Mouse (Mus musculus) hindbrain, postnatal 0 days (tissue): ENCODE measurements around the gene Abhd15. TPM values are rescaled to one million over a fixed set of nuclear protein-coding genes. Genes with fewer than 3 reads are reported as not detected.
A peak's percentile ranks its signal among the peaks of the same experiment; 100 is the strongest.

ENCODE experiments used
- ATAC-seq: fragments of 200-750 bp; cut with Nextera tagmentation; 2 replicates; pipeline ENCODE4 v1.8.0; 2017; ENCODE audit warnings: mild to moderate bottlenecking, moderate TSS enrichment, moderate library complexity
- DNase-seq: peaks from one replicate; pipeline ENCODE4 v3.0.0-alpha.2; 2015; ENCODE audit warnings: low spot score
- H3K27ac ChIP-seq: fragments of 300-500 bp; sonication (generic); 2 replicates; pipeline ENCODE4 v1.5.1; 2014; ENCODE audit warnings: mild to moderate bottlenecking
- H3K27me3 ChIP-seq: fragments of 300-500 bp; sonication (generic); 2 replicates; pipeline ENCODE4 v1.6.1; 2014; ENCODE audit warnings: low read length, mixed read lengths; ENCODE audit not compliant: insufficient read depth
- H3K36me3 ChIP-seq: fragments of 300-500 bp; sonication (generic); 2 replicates; pipeline ENCODE4 v1.6.1; 2014; ENCODE audit warnings: low read length, mixed read lengths; ENCODE audit not compliant: insufficient read depth
- H3K4me1 ChIP-seq: fragments of 300-500 bp; sonication (generic); 2 replicates; pipeline ENCODE4 v1.6.1; 2014; ENCODE audit warnings: antibody characterized with exemption, low read length, mixed read lengths; ENCODE audit not compliant: insufficient read depth
- H3K4me2 ChIP-seq: fragments of 300-500 bp; sonication (generic); 2 replicates; pipeline ENCODE4 v1.6.1; 2014; ENCODE audit warnings: low read depth, mild to moderate bottlenecking, low read length, moderate library complexity, mixed read lengths
- H3K4me3 ChIP-seq: fragments of 300-500 bp; sonication (generic); 2 replicates; pipeline ENCODE4 v1.5.1; 2014; ENCODE audit warnings: low read length
- H3K9ac ChIP-seq: fragments of 300-500 bp; sonication (generic); replicated peaks from 2 replicates; pipeline ENCODE4 v1.6.1; 2014; ENCODE audit warnings: mild to moderate bottlenecking, low read length, moderate library complexity, mixed read lengths
- H3K9me3 ChIP-seq: fragments of 300-500 bp; sonication (generic); 2 replicates; pipeline ENCODE4 v1.6.1; 2016; ENCODE audit warnings: low read length, mixed read lengths
- CTCF ChIP-seq: IDR thresholded peaks from 2 replicates; pipeline ENCODE4 v1.5.1; 2016; ENCODE audit warnings: antibody characterized with exemption, control low read depth, low read depth
- WGBS: fragments of 180-500 bp; shearing (Covaris S2); extraction: QIAGEN DNeasy Blood & Tissue Kit; methylation state at CpG from one replicate; pipeline ENCODE4 v1.1.7; 2014; 5-methylcytosine and 5-hydroxymethylcytosine counted together
- polyA plus RNA-seq: library from polyadenylated mRNA; unstranded; fragments of >200 nt; fragmentation: Nextera tagmentation; extraction: Ambion mirVana; gene quantifications from 2 replicates; pipeline ENCODE4 v1.2.1, GENCODE M21; 2015
- total RNA-seq: library from RNA; depleted of rRNA; stranded (reverse); fragments of >200 nt; gene quantifications from 2 replicates; pipeline ENCODE4 v1.2.3, GENCODE M21; 2014

Abhd15 gene
- total and polyA plus RNA-seq, 2 experiments from 2014 or later = 2.1 to 3.6 TPM

DNA sequence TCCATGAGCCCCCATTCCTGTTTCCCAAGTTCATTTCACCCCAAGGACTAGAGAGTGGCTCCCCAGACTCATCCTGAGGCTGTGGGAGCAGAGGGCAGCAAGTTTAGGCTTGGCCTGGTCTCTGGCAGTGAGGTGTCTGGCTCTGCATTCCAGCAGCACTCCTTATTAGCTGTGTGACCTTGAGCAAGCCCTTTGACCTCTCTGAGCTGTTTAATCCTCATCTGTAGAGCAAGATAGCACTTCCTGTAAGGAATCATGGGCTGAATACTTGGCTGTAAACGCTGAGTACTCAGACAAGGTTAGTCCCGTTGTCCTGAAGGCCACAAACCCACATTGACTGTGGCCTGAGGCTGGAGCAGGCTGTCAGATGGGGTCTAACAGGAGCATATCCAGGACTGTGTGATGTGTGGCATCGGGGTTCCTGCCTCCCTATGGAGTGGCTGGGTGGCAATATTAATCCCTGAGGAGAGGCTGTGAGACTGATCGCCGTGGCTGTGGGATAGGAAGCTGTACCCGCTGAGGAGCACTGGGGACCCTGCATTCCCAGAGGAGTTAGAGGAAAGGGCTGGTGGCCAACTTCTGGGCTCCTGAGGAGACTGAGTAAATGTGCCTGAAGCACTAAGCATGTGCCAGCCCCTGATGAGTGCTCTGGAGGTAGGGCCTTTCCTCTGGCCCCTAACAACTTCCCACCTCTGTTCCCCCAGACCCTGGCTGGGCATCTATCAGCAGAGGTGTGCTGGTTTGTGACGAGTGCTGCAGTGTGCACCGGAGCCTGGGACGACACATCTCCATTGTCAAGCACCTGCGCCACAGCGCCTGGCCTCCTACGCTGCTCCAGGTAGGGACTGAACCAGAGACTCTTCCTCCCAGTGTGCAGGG lies 16.4 kb upstream of the Abhd15 start:
- no peak for ATAC-seq
- Histone ChIP-seq H3K4me2 (no peak overlapping the region), H3K4me1 (peaks cover 25% of the 10 kb centered on the region), H3K27ac (peak overlapping the region; percentile 54), H3K36me3 (peaks cover 19% of the 10 kb centered on the region), H3K4me3 (no peak overlapping the region), H3K9ac (0 out of 2 replicates have a peak overlapping the region, but pooled peaks have one; percentile 13), H3K27me3 (no peaks in the 10 kb centered on the region), H3K9me3 (no peaks in the 10 kb centered on the region)
- TF ChIP-seq CTCF = no peak
- no peak for DNase-seq
- WGBS = 60% methylated on average over 12 of the region's 12 CpGs

- 73% methylated on average over 7 of the region's 7 CpGs for WGBS
- Histone ChIP-seq H3K9ac (no peak overlapping the region), H3K27ac (no peak overlapping the region), H3K36me3 (peaks cover 28% of the 10 kb centered on the region), H3K4me2 (no peak overlapping the region), H3K27me3 (no peaks in the 10 kb centered on the region), H3K4me3 (no peak overlapping the region), H3K9me3 (no peaks in the 10 kb centered on the region), H3K4me1 (peaks cover 22% of the 10 kb centered on the region)
- ATAC-seq (0 out of 2 replicates have a peak, but pooled peaks have one; percentile 28), DNase-seq (peak; percentile 60)
- TF ChIP-seq CTCF = no peak
Observed at GRCm38 (mm10) chr11:77499354-77499753, 15.6 kb upstream of the Abhd15 start.

- peaks cover 40% of the 10 kb centered on the region for H3K36me3 ChIP-seq
- H3K27ac ChIP-seq = 0 out of 2 replicates have a peak overlapping the region, but pooled peaks have one; percentile 22
- H3K9me3 ChIP-seq = no peaks in the 10 kb centered on the region
- WGBS = 64% methylated on average over 17 of the region's 17 CpGs
- H3K4me3 ChIP-seq = no peak overlapping the region
- peaks cover 16% of the 10 kb centered on the region; the same call in 1 of the 2 replicates for H3K4me1 ChIP-seq
- no peaks in the 10 kb centered on the region for H3K27me3 ChIP-seq
- ATAC-seq = no peak
- TF ChIP-seq CTCF = no peak
- H3K4me2 ChIP-seq = no peak overlapping the region
- DNase-seq = no peak
- H3K9ac ChIP-seq = no peak overlapping the region
Observed at GRCm38 (mm10) chr11:77500361-77501325, 14.3 kb upstream of the Abhd15 start.

DNA sequence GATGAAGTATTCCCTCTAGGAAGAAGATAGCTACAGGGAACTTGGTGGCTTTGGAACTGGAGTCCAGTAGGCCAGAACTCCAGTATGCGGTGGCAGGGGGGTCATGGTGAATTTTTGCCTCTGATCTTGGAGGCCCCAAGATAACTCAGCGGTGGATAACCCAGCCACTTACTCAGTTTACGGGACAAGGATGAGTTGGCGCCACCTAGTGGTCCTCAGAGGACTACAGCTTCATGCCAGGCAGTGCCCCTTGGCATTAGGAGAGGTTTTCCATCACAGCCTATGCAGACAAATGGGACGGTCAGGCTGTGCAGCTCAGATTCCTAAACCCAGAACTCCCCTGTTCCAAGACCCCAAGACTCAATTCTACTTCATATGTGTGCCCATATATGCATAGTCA lies 13.5 kb upstream of the Abhd15 start:
- Histone ChIP-seq H3K27ac (0 out of 2 replicates have a peak overlapping the region, but pooled peaks have one; percentile 22), H3K4me1 (peaks cover 16% of the 10 kb centered on the region; the same call in 1 of the 2 replicates), H3K9me3 (no peaks in the 10 kb centered on the region), H3K36me3 (peaks cover 48% of the 10 kb centered on the region), H3K4me2 (no peak overlapping the region), H3K9ac (no peak overlapping the region), H3K4me3 (no peak overlapping the region), H3K27me3 (no peaks in the 10 kb centered on the region)
- 14% methylated on average over 5 of the region's 5 CpGs for WGBS
- TF ChIP-seq CTCF = peak; percentile 94
- ATAC-seq = peak; percentile 43; the same call in 1 of the 2 replicates
- peak; percentile 92 for DNase-seq

- Histone ChIP-seq H3K4me1 (peaks cover 16% of the 10 kb centered on the region; the same call in 1 of the 2 replicates), H3K27me3 (no peaks in the 10 kb centered on the region), H3K4me3 (no peak overlapping the region), H3K27ac (no peak overlapping the region), H3K9ac (no peak overlapping the region), H3K4me2 (no peak overlapping the region), H3K36me3 (peaks cover 54% of the 10 kb centered on the region), H3K9me3 (no peaks in the 10 kb centered on the region)
- 85% methylated on average over 4 of the region's 4 CpGs for WGBS
- TF ChIP-seq CTCF = no peak
- DNase-seq = no peak
- ATAC-seq = no peak
Observed at GRCm38 (mm10) chr11:77501971-77502370, 12.9 kb upstream of the Abhd15 start.

DNA sequence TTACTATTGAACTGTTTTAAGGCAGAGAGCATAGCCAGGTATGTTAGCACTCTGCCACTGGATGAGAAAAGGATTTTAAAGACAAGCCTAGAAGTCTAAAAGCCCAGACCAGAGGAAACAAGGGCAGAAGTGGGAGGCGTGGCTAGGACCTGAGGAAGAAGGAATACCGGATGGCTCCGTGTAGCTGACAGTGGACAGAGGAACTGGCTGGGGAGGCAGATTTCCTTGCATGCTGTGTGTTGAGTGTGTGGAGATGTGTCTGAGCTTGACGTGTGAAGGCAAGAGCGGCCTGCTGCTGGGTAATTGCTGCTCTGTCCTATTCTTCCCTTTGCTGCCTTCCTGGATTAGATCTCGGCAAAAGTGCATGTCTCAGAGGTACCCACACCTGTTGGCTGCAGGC lies 12.4 kb upstream of the Abhd15 start:
- DNase-seq = no peak
- Histone ChIP-seq H3K4me1 (peaks cover 16% of the 10 kb centered on the region; the same call in 1 of the 2 replicates), H3K27ac (no peak overlapping the region), H3K9ac (no peak overlapping the region), H3K27me3 (no peaks in the 10 kb centered on the region), H3K36me3 (peaks cover 55% of the 10 kb centered on the region), H3K4me3 (no peak overlapping the region), H3K9me3 (no peaks in the 10 kb centered on the region), H3K4me2 (no peak overlapping the region)
- 86% methylated on average over 6 of the region's 6 CpGs for WGBS
- TF ChIP-seq CTCF = no peak
- no peak for ATAC-seq
